Comparison of ENCODE assay signal across 9 mouse cellular contexts in the genomic region with DNA sequence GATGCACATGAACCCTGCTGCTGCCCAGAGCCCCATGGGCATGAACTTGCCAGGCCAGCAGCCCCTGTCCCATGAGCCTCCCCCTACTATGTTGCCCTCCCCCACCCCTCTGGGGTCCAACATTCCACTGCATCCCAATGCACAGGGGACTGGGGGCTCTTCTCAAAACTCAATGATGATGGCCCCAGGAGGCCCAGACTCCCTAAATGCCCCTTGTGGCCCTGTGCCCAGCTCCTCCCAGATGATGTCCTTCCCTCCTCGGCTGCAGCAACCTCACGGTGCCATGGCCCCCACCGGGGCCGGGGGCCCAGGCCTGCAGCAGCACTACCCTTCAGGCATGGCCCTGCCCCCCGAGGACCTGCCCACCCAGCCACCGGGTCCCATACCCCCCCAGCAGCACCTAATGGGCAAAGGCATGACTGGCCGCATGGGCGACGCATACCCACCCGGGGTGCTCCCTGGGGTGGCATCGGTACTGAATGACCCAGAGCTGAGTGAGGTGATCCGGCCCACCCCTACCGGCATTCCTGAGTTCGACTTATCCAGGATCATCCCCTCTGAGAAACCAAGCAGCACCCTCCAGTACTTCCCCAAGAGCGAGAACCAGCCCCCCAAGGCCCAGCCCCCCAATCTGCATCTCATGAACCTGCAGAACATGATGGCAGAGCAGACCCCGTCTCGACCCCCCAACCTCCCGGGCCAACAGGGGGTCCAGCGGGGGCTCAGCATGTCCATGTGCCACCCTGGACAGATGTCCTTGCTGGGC. TPM values are rescaled to one million over a fixed set of nuclear protein-coding genes. Genes with fewer than 3 reads are reported as not detected.
A peak's percentile ranks its signal among the peaks of the same experiment; 100 is the strongest.
DNase-seq lines count a peak whose midpoint lies in the region; ATAC-seq and TF ChIP-seq lines count a peak whose summit lies in the region.
"Had no signal": no experiment of that assay in that cellular context is flagged by ENCODE, and none has a peak within 500 bp of the region (broad histone marks: within the 10 kb centered on the region; RNA-seq: fewer than 3 reads in every experiment).

No protein-coding gene starts in this region.

- no peak for DNase-seq in heart, embryonic 10.5 days (ENCODE audit: low spot score)
- no peak for DNase-seq in heart, postnatal 10 days
- no peak for DNase-seq in limb, embryonic 10.5 days (ENCODE audit: low spot score)
- no peak for DNase-seq in yolk sac, embryonic 10.5 days (ENCODE audit: low spot score)

- peaks cover 43% of the 10 kb centered on the region for H3K4me1 ChIP-seq in heart, embryonic 10.5 days
- H3K4me1 ChIP-seq in bone marrow, adult 2 months (ENCODE audit: control insufficient read depth, insufficient read depth, low read length) = peaks cover 15% of the 10 kb centered on the region
- peaks cover 46% of the 10 kb centered on the region for H3K4me1 ChIP-seq in forebrain, embryonic 13.5 days
- peaks cover 51% of the 10 kb centered on the region for H3K4me1 ChIP-seq in limb, embryonic 10.5 days
- peaks cover 37% of the 10 kb centered on the region for H3K4me1 ChIP-seq in stomach, embryonic 14.5 days (ENCODE audit: control insufficient read depth, insufficient read depth, low read length)

- intact Hi-C loops in heart, postnatal 10 days (cut with DNase I) = no loop called here

- 79% methylated on average over 19 of the region's 19 CpGs for WGBS in heart, embryonic 10.5 days
- 83% methylated on average over 19 of the region's 19 CpGs for WGBS in bone marrow, adult 2 months
- 84% methylated on average over 19 of the region's 19 CpGs for WGBS in forebrain, embryonic 13.5 days
- WGBS in limb, embryonic 10.5 days = 84% methylated on average over 19 of the region's 19 CpGs
- 81% methylated on average over 19 of the region's 19 CpGs for WGBS in stomach, embryonic 14.5 days

- no peaks in the 10 kb centered on the region for H3K9me3 ChIP-seq in heart, embryonic 10.5 days
- H3K9me3 ChIP-seq in forebrain, embryonic 13.5 days (replicated peaks) = no peaks in the 10 kb centered on the region
- no peaks in the 10 kb centered on the region for H3K9me3 ChIP-seq in limb, embryonic 10.5 days (replicated peaks)
- H3K9me3 ChIP-seq in stomach, embryonic 14.5 days (ENCODE audit: control insufficient read depth, low read depth, low read length) = no peaks in the 10 kb centered on the region

- H3K27me3 ChIP-seq in heart, embryonic 10.5 days (ENCODE audit: insufficient read depth, poor library complexity, severe bottlenecking) = peaks cover 6% of the 10 kb centered on the region; the same call in 1 of the 2 replicates
- 0 out of 2 replicates have a peak, but pooled peaks cover 4% of the 10 kb centered on the region for H3K27me3 ChIP-seq in forebrain, embryonic 13.5 days
- peaks cover 19% of the 10 kb centered on the region for H3K27me3 ChIP-seq in limb, embryonic 10.5 days (ENCODE audit: low read depth, poor library complexity, severe bottlenecking)
- no peaks in the 10 kb centered on the region for H3K27me3 ChIP-seq in stomach, embryonic 14.5 days (ENCODE audit: control insufficient read depth, insufficient read depth, low read length)

- peak overlapping the region; percentile 14; the same call in 1 of the 2 replicates for H3K9ac ChIP-seq in forebrain, embryonic 13.5 days
- H3K9ac ChIP-seq in stomach, embryonic 14.5 days (replicated peaks; ENCODE audit: low read depth, low read length) = no peak overlapping the region

- TF ChIP-seq CTCF in bone marrow, adult 2 months (IDR thresholded peaks at IDR 0.05; ENCODE audit: control insufficient read depth, insufficient read depth, low read length) = no peak

- ATAC-seq in forebrain, embryonic 13.5 days = no peak
- no peak for ATAC-seq in stomach, embryonic 14.5 days (ENCODE audit: insufficient number of reproducible peaks, insufficient read depth, low FRiP score, low read depth)
- no peak for ATAC-seq in monocyte, adult 5-6 weeks (replicated peaks; ENCODE audit: insufficient number of reproducible peaks, low FRiP score, low TSS enrichment, poor library complexity, severe bottlenecking)

- peak overlapping the region; percentile 77 for H3K27ac ChIP-seq in heart, embryonic 10.5 days
- no peak overlapping the region for H3K27ac ChIP-seq in bone marrow, adult 2 months (ENCODE audit: control insufficient read depth, insufficient read depth, low read depth, low read length, poor library complexity)
- peak overlapping the region; percentile 26; the same call in 1 of the 2 replicates for H3K27ac ChIP-seq in forebrain, embryonic 13.5 days
- 0 out of 2 replicates have a peak overlapping the region, but pooled peaks have one; percentile 9 for H3K27ac ChIP-seq in limb, embryonic 10.5 days
- H3K27ac ChIP-seq in stomach, embryonic 14.5 days (ENCODE audit: low read length) = no peak overlapping the region

- 0 out of 2 replicates have a peak, but pooled peaks have one; percentile 4 for TF ChIP-seq POLR2A in bone marrow, adult 2 months (IDR thresholded peaks at IDR 0.05; ENCODE audit: borderline replicate concordance, control insufficient read depth, low read depth, low read length)

- peaks cover 50% of the 10 kb centered on the region for H3K36me3 ChIP-seq in heart, embryonic 10.5 days
- H3K36me3 ChIP-seq in forebrain, embryonic 13.5 days (ENCODE audit: poor library complexity, severe bottlenecking) = peaks cover 51% of the 10 kb centered on the region
- peaks cover 56% of the 10 kb centered on the region for H3K36me3 ChIP-seq in limb, embryonic 10.5 days
- H3K36me3 ChIP-seq in stomach, embryonic 14.5 days (ENCODE audit: control insufficient read depth, insufficient read depth, low read length) = peaks cover 47% of the 10 kb centered on the region

- H3K4me3 ChIP-seq in heart, embryonic 10.5 days = peak overlapping the region; percentile 58
- H3K4me3 ChIP-seq in bone marrow, adult 2 months (replicated peaks; ENCODE audit: control insufficient read depth, low read depth, low read length) = no peak overlapping the region
- no peak overlapping the region; the same call in 1 of the 2 replicates for H3K4me3 ChIP-seq in forebrain, embryonic 13.5 days
- H3K4me3 ChIP-seq in limb, embryonic 10.5 days = peak overlapping the region; percentile 41
- no peak overlapping the region for H3K4me3 ChIP-seq in stomach, embryonic 14.5 days (ENCODE audit: low read depth, low read length)

- peak overlapping the region; percentile 55 for H3K4me2 ChIP-seq in forebrain, embryonic 13.5 days
- H3K4me2 ChIP-seq in stomach, embryonic 14.5 days (replicated peaks; ENCODE audit: low read depth, low read length) = peak overlapping the region; percentile 43

RNA-seq across cellular contexts. Expression of a gene that starts 26.3 kb away (rescaled TPM):
- polyA plus RNA-seq in heart, embryonic 10.5 days (2016; fragmentation: Nextera tagmentation; extraction: Ambion mirVana) = 7.6 and 9.6 TPM in 2 replicates
- 10 to 100 TPM; 66.8 to 73.0 TPM for total RNA-seq in heart, postnatal 10 days (2021)
- 9.0 and 15.6 TPM in 2 replicates for polyA plus RNA-seq in bone marrow, adult 2 months (2011; ENCODE audit: insufficient read depth, insufficient read length, low replicate concordance, missing spikeins)
- polyA plus RNA-seq in forebrain, embryonic 13.5 days (2015; fragmentation: Nextera tagmentation; extraction: Ambion mirVana) = 8.6 and 9.1 TPM in 2 replicates
- 9.0 and 12.1 TPM in 2 replicates for polyA plus RNA-seq in limb, embryonic 10.5 days (2016; fragmentation: Nextera tagmentation; extraction: Ambion mirVana)
- polyA plus RNA-seq in stomach, embryonic 14.5 days (2014; fragmentation: Nextera tagmentation; extraction: Ambion mirVana) = 15.4 and 16.3 TPM in 2 replicates
- total RNA-seq in monocyte, adult 5-6 weeks (2017) = 2.8 to 14.1 TPM (median 2.8 TPM) in 3 replicates

RNA-seq across cellular contexts. Expression of a gene that starts 52.8 kb away (rescaled TPM):
- not detected in 2 replicates for polyA plus RNA-seq in heart, embryonic 10.5 days (2016; fragmentation: Nextera tagmentation; extraction: Ambion mirVana)
- under 1 TPM; 0.24 to 0.27 TPM for total RNA-seq in heart, postnatal 10 days (2021)
- 0.61 and 13.4 TPM in 2 replicates for polyA plus RNA-seq in bone marrow, adult 2 months (2011; ENCODE audit: insufficient read depth, insufficient read length, low replicate concordance, missing spikeins)
- not detected in 2 replicates for polyA plus RNA-seq in forebrain, embryonic 13.5 days (2015; fragmentation: Nextera tagmentation; extraction: Ambion mirVana)
- polyA plus RNA-seq in limb, embryonic 10.5 days (2016; fragmentation: Nextera tagmentation; extraction: Ambion mirVana) = not detected in 2 replicates
- polyA plus RNA-seq in stomach, embryonic 14.5 days (2014; fragmentation: Nextera tagmentation; extraction: Ambion mirVana) = 0.13 and 0.27 TPM in 2 replicates
- 13.4 to 23.0 TPM (median 17.5 TPM) in 3 replicates for total RNA-seq in monocyte, adult 5-6 weeks (2017)
- total RNA-seq: MEL had no signal

RNA-seq across cellular contexts. Expression of a gene that starts 54.1 kb away (rescaled TPM):
- 0.26 TPM in 1 of 2 replicates, not detected in the other for polyA plus RNA-seq in heart, embryonic 10.5 days (2016; fragmentation: Nextera tagmentation; extraction: Ambion mirVana)
- not detected for total RNA-seq in heart, postnatal 10 days (2021)
- not detected in 2 replicates for polyA plus RNA-seq in bone marrow, adult 2 months (2011; ENCODE audit: insufficient read depth, insufficient read length, low replicate concordance, missing spikeins)
- not detected in 2 replicates for polyA plus RNA-seq in forebrain, embryonic 13.5 days (2015; fragmentation: Nextera tagmentation; extraction: Ambion mirVana)
- 0.36 TPM in 1 of 2 replicates, not detected in the other for polyA plus RNA-seq in limb, embryonic 10.5 days (2016; fragmentation: Nextera tagmentation; extraction: Ambion mirVana)
- polyA plus RNA-seq in stomach, embryonic 14.5 days (2014; fragmentation: Nextera tagmentation; extraction: Ambion mirVana) = 25.9 and 26.4 TPM in 2 replicates
- total RNA-seq in monocyte, adult 5-6 weeks (2017) = not detected in 3 replicates
- total RNA-seq: MEL had no signal

Comparison
In these comparisons a context has a peak if more than half of its experiments do, and no peak if none do; other contexts are left out.
1. H3K27ac ChIP-seq: peak in heart, embryonic 10.5 days (single experiment), forebrain, embryonic 13.5 days (single experiment) and limb, embryonic 10.5 days (single experiment); none in bone marrow, adult 2 months (single experiment) and stomach, embryonic 14.5 days (single experiment).
2. H3K4me3 ChIP-seq: peak in heart, embryonic 10.5 days (single experiment) and limb, embryonic 10.5 days (single experiment); none in bone marrow, adult 2 months (single experiment), forebrain, embryonic 13.5 days (single experiment) and stomach, embryonic 14.5 days (single experiment).
3. RNA of a gene that starts 54.1 kb away (polyA plus RNA-seq): 25.9 to 26.4 TPM in stomach, embryonic 14.5 days; 0.36 TPM in limb, embryonic 10.5 days, 0.26 TPM in heart, embryonic 10.5 days, not detected in bone marrow, adult 2 months and not detected in forebrain, embryonic 13.5 days; every median in the first group is over 10 times any median in the second.